In the genomic region with DNA sequence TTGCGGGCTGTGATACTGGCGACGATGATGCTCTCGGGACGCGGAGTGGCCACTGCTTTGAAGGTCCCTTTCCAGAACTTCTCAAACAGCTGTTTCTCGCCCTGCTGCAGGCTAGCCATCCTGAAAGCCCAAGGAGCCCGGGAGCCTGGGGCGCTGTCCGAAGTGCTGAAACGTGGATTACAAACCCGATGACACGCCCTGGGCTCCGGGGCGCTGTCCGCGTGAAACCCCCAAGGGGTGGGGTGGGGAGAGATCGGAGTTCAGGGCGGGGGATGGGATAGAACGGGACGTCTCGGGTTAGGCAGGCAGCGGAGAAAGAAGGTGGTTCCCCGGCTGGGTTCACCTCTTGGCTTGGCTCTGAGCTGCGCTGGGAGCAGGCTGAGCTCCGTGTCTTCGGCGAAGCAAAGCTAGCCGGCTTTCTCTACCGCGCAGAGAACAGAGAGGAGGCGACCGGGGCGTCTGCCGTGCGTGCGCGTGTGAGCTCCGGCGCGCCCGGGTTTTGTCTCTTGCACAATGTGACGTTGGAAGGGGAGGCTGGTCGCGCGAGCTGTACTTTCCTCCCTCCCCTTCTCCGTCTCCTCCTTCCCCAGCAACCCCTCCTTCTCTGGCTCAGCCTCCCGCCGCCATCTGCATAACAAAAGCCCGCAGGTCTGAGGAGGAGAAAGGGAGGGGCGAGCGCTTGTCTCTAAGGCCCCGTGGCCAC, we compare ENCODE assay signal across 9 mouse cellular contexts. TPM values are rescaled to one million over a fixed set of nuclear protein-coding genes. Genes with fewer than 3 reads are reported as not detected.
DNase-seq lines count a peak whose midpoint lies in the region; ATAC-seq lines count a peak whose summit lies in the region.
"Had no signal": no experiment of that assay in that cellular context is flagged by ENCODE, and none has a peak within 500 bp of the region (broad histone marks: within the 10 kb centered on the region; RNA-seq: fewer than 3 reads in every experiment).

Gene Srrm4 (minus strand): TSS at position 472 of the 703 bp plus-strand sequence.

- ATAC-seq in intestine, embryonic 15.5 days, result peak; percentile 74

- peaks cover 41% of the 10 kb centered on the region for H3K27me3 ChIP-seq in intestine, embryonic 15.5 days (replicated peaks)
- peaks cover 39% of the 10 kb centered on the region for H3K27me3 ChIP-seq in midbrain, embryonic 10.5 days (ENCODE audit: low read depth, poor library complexity, severe bottlenecking)

- no peak within 1 kb of the TSS for H3K9ac ChIP-seq in intestine, embryonic 15.5 days

- H3K4me1 ChIP-seq in intestine, embryonic 15.5 days (replicated peaks), result peaks cover 6% of the 10 kb centered on the region
- peaks cover 75% of the 10 kb centered on the region for H3K4me1 ChIP-seq in midbrain, embryonic 10.5 days

- peak within 1 kb of the TSS; percentile 30 for H3K4me3 ChIP-seq in intestine, embryonic 15.5 days (replicated peaks)
- peak within 1 kb of the TSS; percentile 65 for H3K4me3 ChIP-seq in midbrain, embryonic 10.5 days
- H3K4me3 ChIP-seq: erythroblast, embryonic 14.5 days had no signal

- no peaks in the 10 kb centered on the region for H3K9me3 ChIP-seq in intestine, embryonic 15.5 days
- no peaks in the 10 kb centered on the region for H3K9me3 ChIP-seq in midbrain, embryonic 10.5 days (replicated peaks)

- DNase-seq in adrenal gland, adult 18-20 months (ENCODE audit: low spot score in 2 of 2), result peak; percentile 69 to 70
- DNase-seq in cerebellum, postnatal 10 days, result peak; percentile 94 to 96
- DNase-seq in frontal cortex, postnatal 10 days (ENCODE audit: low spot score in 2 of 2), result peak; percentile 80 to 84
- DNase-seq in left cerebral cortex, adult 9 months (ENCODE audit: low spot score in 2 of 2), result peak; percentile 78 to 91
- peak; percentile 91 for DNase-seq in midbrain, embryonic 10.5 days (ENCODE audit: low spot score)
- peak; percentile 85 to 89 for DNase-seq in right cerebral cortex, postnatal 36 days (ENCODE audit: low spot score in 2 of 2)
- no peak for DNase-seq in spleen, postnatal 36 days (ENCODE audit: low spot score in 2 of 2)

- no peak within 1 kb of the TSS for H3K27ac ChIP-seq in intestine, embryonic 15.5 days
- H3K27ac ChIP-seq in midbrain, embryonic 10.5 days (replicated peaks), result peak within 1 kb of the TSS; percentile 95

- WGBS in intestine, embryonic 15.5 days, result under 1% methylated on average over 51 of the region's 53 CpGs
- WGBS in midbrain, embryonic 10.5 days, result under 1% methylated on average over 49 of the region's 53 CpGs

- no peaks in the 10 kb centered on the region for H3K36me3 ChIP-seq in intestine, embryonic 15.5 days
- peaks cover 3% of the 10 kb centered on the region; the same call in 1 of the 2 replicates for H3K36me3 ChIP-seq in midbrain, embryonic 10.5 days

- H3K4me2 ChIP-seq in intestine, embryonic 15.5 days (replicated peaks), result peak within 1 kb of the TSS; percentile 60

RNA-seq across cellular contexts. Expression of gene Srrm4, which starts in this region (rescaled TPM):
- total RNA-seq in adrenal gland, adult 18-20 months (2021), result 1 to 10 TPM in 1 of 2 experiments, under 1 TPM in 1; 0.89 to 1.3 TPM
- 1.5 and 1.6 TPM in 2 replicates for polyA plus RNA-seq in intestine, embryonic 15.5 days (2015; fragmentation: Nextera tagmentation; extraction: Ambion mirVana)
- polyA plus RNA-seq in midbrain, embryonic 10.5 days (2016; fragmentation: Nextera tagmentation; extraction: Ambion mirVana), result 10.0 and 14.6 TPM in 2 replicates
- polyA plus RNA-seq: erythroblast, embryonic 14.5 days had no signal

Comparison
In these comparisons a context has a peak if more than half of its experiments do, and no peak if none do; other contexts are left out.
1. DNase-seq: peak in adrenal gland, adult 18-20 months (2 of 2), cerebellum, postnatal 10 days (2 of 2), frontal cortex, postnatal 10 days (2 of 2), left cerebral cortex, adult 9 months (2 of 2), midbrain, embryonic 10.5 days (single experiment) and right cerebral cortex, postnatal 36 days (2 of 2); none in spleen, postnatal 36 days (0 of 2).